Mouse (Mus musculus) G1E-ER4 (cell line): Measurements from ENCODE around the gene Ntn1. TPM values are rescaled to one million over a fixed set of nuclear protein-coding genes. Genes with fewer than 3 reads are reported as not detected.

Experiments used
- GATA1 ChIP-seq: IDR thresholded peaks from one replicate; pipeline ENCODE4 v1.8.0; 2012; ENCODE audit warnings: low read length, inconsistent platforms
- polyA plus RNA-seq: library from polyadenylated mRNA; stranded (reverse); fragments of >175 nt; gene quantifications from 2 replicates; pipeline ENCODE4 v1.2.3, GENCODE M21; 2012

Ntn1 gene
- polyA plus RNA-seq, 1 experiment = not detected

DNA sequence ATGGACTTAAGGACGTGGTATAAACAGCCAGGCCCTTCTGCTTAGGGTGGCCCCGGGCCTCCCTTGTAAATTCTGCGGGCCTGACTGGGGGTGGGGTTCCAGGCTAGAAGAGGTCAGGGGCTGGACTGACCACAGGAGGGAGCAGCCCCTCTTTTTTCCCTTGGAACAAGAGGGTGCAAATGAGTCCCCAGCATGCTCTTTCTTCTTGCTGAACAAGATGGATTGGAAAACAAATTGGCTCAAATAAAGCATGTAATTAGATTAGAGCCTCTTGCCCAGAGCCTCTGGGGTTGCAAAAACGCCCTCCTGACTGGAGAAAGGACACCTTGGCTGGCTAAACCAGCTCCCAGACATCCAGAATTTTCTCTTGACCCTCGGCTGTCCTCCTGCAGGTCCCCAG lies 160.9 kb downstream of the Ntn1 start:
- TF ChIP-seq GATA1 = no peak

DNA sequence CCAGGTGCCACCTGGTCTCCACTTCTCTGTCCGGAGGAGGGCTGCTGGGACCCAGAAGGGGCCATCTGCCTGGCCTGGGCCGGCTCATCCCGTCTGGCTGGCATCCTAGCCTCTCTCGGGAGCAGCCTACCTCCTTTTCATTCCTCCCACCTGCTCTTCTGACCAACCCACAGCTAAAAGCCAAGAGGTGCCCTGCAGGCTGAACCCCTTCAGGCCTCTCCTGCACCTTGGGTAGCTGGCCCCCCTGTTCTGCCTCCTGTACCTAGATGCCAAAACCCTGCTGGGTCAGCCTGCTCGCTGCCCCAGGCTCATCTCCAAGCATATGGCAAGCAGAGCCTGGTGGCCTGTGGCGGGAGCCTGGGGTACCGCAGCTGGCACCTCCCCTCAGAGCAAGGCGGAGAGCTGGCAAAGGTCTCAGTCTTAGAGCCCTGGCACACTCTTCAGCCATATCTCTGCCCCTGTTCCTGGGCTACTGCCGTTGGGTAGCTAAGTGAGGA lies 167.1 kb downstream of the Ntn1 start:
- TF ChIP-seq GATA1 = no peak

DNA sequence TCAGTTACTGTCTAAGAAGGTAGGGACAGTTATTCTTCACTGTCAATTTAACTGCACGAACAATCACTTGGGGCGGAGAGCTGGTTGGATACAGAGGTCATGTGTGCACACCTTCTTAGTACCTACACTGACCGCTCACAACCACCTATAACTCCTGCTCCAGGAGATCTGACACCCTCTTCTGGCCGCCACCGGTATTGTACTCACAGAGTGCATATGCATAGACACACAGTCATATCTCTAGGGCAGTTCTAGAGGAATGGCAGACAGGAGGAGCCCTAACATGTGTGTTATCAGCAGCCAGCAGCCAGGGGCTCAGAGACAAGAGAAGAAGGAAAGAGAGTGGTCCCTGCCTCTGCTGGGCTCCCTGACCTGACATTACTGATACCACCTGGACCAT lies 169.1 kb downstream of the Ntn1 start:
- no peak for TF ChIP-seq GATA1

DNA sequence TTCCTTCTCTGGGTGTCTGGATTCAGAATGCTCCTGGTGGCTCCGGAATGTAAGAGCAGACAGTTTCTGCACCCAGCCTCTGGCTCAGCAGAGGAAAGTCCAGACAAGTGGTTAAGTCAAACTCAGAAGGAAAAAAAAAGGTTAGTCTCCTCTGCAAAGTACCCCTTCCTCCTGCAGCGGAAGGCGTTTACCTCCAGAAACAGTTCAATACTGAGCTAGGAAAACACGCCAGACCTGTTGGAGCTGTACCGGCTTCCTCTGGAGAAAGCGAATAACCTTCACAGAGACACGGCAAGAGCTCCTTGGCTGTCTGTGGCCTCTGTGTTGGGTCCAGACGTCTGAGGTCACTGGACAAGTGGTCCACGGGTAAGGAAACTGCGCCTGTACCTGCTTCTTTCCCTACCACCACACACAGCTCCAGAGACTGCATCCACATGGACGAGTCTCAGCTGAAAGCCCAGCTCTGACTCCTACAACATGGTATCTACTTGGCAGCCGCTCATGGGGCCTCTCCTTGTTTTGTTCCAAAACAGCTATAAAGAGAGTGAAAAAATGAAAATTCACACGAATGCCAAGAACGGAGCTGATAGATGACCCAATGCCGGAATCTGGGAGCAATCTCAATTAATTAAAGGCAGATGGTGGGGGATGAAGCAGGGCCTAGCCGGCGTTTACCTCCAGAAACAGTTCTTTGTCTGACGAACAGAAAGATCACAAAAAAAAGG lies 171.5 kb downstream of the Ntn1 start:
- TF ChIP-seq GATA1 = no peak

DNA sequence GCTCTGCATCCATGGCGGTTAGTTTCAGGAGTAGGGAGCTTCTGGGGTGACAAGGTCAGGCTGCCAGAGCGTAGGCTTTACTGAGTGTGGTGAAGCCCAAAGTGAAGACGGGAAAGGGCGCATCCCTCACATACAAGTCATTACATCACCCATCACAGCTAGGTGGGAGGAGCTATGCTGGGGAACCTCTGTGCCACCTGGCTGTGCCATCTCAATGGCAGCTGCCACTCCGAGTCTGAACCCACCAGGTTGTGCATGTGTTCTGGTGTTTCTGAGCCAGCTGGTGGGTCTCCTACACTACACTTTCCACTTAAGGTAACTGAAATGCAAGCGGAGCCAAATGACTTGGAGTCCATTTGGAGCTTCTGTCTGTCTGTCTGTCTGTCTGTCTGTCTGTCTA lies 172.8 kb downstream of the Ntn1 start:
- TF ChIP-seq GATA1 = no peak

DNA sequence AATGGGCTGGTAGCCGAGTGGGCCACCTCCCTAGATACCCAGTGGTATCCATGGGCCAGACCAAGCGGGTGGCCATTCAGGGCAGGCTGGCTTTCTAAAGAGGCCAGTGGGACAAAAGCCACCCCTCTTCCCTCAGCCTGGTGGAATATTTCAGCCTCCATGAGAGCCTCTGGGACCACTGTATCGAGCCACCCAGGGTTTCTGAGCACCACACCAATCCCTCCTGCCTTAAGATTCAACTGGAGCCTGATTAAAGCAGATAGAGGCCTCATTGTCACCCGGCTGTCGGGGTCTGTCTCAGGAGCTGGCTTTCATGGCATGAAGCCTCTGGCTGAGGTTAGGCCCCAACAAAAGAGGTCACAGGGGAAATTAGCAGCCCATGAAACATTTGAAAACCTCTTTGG lies 174.0 kb downstream of the Ntn1 start:
- TF ChIP-seq GATA1 = no peak

DNA sequence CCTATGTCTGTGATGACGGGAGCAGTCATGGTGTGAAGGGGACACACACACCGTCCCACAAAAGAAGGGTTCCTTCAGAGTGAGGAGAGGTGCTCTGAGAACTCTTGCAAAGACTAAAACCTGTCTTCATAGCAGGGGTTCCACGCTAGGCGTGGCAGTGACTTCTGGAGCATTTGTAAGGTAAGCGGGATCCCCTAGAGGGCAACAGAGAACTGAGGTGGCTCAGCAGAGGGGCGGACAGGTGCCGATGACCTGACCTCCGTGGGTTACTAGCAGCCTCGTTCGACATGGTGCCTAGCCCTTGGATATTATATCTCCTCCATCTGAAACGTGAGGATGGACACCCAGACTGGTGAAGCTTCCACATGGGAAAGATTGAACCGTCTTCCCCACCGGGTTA lies 177.5 kb downstream of the Ntn1 start:
- no peak for TF ChIP-seq GATA1

DNA sequence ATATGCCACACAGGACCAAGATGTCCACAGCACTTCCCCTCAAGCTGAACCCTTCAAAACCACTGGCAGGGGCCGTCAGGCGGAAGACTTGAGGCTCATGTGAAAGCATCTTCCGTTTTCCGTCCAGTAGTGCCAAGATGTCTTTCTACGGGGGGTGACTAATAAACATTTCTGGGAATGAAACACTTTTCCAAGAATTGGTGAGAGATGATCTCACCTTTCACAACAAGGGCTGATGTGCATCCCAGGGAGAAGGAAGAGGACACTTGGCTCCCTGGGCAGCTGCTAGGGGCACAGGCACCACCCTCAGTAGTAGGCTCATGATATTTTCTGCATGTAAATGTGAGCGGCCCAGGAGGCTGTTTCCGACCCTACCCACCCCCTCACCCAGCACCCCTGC lies 178.4 kb downstream of the Ntn1 start:
- TF ChIP-seq GATA1 = no peak

DNA sequence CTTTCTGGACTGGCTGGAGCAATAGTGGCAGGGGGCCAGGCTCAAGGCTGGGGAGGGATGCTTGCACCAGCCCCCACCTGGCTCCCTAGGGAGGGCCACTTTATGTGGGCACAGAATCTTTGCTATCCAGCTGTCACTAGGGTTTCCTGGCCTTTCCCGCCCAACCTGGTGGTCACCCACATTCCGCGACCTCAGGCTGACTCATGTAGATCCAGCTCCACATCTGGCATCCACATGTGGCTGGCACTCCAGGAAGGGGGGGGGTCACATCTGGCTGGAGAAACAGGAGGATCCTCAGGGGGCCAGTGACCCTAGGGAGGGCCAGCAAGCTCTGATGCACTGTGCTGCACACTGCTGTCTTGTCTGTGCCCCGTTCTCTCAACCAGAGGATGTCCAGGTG lies 179.9 kb downstream of the Ntn1 start:
- TF ChIP-seq GATA1 = no peak

DNA sequence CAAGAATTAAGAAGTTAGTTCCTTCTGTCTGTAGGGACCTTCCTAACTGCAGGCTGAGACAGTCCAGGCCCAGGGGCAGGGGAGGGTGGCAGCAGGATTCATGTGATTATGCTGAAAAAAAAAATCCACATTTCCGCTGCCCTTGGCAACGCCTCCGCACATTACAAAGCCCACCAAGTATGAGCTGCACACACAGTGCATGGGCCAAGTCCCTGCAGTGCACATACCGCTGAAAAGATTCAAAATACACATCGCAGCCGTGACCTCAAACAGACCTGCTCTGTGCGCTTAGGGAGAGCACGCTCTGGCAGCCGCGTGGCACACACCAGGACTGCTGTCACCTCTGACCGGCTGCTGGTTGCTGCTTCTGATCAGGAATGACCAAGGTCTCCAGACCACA lies 184.6 kb downstream of the Ntn1 start:
- no peak for TF ChIP-seq GATA1

DNA sequence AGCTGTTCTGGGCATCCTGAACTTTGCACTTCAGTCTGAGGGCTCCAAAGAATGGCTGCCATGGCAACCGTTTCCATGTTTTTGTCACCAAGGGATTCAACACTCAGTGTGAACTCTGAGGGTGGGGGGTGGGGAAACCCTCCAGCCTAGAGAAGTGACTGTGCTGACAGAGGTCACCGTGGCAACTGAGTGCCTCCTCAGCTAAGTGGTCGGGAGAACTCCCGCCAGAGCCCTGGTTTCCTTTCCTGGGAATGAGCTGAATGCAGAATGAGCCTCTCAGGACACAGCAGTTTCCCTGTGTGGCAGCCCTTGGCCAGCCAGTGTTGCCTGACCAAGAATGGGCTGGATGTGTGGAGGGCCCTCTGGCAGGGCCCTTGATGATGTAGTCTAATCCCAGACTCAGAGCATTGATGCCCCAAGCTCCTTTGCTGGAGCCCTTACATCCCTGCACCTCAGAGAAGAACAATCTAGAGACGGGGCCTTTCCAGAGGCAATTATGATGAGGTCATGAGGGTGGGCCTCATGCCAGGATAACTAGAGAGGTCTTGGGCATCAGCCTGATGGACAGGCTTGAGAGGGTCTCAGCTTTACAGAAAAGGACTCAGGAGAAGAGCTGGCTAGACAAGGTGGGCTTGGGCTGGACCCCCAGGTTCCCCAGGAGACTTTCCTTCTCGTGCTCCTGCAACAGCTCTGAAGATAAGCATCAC lies 185.3 kb downstream of the Ntn1 start:
- TF ChIP-seq GATA1 = no peak

DNA sequence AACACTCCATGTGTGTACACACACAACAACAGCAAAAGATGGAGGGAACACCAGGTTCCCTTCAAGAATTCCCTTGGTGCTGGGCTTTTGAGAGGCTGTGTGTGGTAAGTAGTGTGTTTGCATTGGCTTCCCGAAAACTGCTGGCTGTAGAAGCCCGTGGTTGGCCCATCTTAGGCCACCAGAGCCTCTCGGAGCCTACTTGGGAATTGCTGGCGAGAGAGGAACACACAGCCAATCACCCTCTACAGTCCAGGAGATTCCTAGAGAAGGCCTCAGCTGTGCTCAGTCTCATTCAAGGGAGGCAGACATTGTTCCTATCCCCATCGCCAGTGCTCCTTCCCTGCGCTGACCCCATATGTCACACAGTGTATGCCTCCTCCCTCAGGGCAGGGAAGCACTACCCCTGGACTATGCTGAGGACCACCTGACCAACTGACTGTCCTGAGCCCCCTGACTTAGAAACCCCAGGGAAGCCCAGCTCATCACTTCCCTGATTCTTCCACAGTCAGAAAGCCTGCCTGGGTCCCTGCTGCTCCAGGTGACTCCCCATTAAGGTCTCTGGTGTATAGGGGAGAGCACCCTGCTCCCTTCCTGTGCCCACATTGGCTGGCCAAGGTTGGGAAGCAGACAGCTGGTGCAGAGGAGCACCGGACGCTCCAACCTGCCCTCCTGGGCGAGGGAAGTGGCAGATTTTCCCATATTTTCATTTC lies 186.0 kb downstream of the Ntn1 start:
- TF ChIP-seq GATA1 = no peak

DNA sequence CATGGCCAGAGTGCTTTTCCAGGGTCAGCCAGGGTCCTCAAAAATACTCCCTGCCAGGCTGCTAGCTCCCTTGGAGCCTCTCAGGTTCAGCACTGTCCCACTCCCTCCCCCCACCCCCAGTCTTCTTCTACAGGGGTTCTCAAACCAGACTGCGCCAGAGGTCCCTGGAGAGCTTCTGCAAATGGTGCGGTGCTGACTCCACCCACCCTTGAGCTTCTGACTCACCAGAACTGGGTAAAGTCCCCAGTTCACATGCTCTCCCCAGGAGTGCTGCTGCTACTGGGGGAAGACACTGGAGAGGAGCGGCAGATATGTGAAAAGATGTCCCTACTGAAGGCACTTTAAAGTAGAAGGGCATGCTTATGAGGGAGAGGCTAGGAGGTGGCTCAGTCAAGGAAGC lies 186.7 kb downstream of the Ntn1 start:
- no peak for TF ChIP-seq GATA1

DNA sequence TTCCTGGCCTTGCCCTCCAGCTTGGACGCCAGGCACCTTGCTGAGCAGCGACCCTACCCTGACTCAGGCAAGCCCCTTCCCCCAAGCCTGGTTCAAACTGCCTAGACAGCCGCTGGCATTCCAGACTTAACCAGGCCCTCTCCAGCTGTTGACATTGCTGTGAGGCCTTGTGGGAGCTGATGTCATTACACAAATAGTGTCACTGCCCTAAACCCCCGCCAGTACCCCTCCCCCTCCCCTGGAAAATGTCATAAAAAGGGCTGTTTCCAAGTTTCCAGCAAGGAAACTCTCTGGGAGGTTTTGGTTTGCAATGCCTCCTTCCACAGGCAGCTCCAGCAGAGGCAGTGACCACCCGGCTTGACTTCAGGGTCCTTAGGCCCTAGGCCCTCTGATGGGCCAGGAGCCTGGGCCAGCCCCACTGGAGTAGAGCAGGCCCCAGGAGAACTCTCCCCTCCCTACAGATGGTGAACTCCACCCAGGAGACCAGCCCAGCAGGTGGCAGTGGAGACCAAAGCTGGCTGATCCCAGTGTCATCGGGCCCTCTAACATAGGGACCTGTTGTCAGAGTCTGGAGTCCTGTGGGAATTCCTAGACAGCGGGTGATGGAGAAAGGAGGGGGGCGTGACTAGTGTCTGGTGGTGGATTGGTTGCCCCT lies 188.6 kb downstream of the Ntn1 start:
- no peak for TF ChIP-seq GATA1

DNA sequence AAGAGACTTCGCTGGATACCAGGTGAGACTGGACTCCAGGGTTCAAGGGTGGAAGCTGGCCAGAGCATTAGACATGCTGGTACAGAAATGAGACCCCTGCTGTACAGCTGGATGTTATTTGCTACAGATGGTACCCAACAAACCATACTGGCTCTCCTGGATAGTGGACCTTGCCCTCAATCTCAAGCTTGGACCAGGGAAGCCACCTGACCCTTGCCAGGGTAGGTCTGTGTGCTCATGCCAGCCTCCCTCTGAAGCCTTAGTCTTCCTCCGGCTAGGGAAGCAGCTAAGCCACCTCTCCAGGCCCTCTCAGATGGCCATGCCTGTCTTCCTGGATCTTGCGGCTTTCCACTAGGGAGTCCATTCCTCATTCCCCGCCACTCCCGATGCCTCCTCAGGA lies 189.9 kb downstream of the Ntn1 start:
- no peak for TF ChIP-seq GATA1

DNA sequence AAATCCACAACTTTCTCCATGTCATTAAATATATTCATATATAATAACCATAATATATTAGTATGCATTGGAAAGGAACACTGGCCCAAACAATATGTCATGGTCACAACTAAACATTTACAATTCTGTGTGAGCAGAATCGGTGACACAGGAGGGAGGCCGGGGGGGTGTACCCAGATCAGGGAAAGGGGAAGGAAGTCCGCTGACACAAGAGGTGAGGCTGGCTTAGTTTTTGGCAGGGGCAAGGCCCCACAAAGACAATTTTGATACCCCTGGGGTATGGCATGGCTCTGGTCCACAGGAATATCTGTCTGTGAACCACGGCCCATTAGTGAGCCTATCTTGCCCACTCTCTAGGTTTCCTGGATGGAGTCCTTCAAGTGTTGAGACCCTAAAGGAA lies 191.1 kb downstream of the Ntn1 start:
- TF ChIP-seq GATA1 = no peak
